Mouse (Mus musculus): Measurements from ENCODE around the gene Smim22. TPM values are rescaled to one million over a fixed set of nuclear protein-coding genes. Genes with fewer than 3 reads are reported as not detected.

Smim22 gene
- total RNA-seq, 2 experiments from 2014 or later = not detected

- no peak for DNase-seq (ENCODE audit: low spot score in 2 of 2)
Measured at GRCm38 (mm10) chr16:5007492-5007891, 404 bp downstream of the Smim22 start.

DNA sequence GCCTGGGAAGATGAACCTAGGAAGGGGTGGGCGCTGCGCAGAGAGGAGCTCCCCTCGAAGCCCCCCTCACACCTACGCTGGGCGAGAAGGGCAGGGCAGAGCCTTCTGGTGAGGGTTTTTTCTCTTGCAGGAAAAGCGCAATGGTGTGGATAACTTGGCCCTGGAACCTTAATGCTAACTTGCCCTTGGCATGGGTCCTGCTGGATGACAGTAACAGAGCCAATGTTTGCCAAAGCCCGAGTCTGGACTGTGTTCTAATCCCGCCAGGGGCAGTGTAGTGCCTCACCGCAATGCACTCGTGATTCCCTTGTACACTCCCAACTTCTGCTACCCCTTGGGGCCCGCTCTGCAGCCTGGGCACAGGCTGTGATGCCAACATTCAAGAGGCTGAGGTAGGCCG, 988 bp downstream of the Smim22 start:
- DNase-seq (ENCODE audit: low spot score in 2 of 2) = no peak

DNA sequence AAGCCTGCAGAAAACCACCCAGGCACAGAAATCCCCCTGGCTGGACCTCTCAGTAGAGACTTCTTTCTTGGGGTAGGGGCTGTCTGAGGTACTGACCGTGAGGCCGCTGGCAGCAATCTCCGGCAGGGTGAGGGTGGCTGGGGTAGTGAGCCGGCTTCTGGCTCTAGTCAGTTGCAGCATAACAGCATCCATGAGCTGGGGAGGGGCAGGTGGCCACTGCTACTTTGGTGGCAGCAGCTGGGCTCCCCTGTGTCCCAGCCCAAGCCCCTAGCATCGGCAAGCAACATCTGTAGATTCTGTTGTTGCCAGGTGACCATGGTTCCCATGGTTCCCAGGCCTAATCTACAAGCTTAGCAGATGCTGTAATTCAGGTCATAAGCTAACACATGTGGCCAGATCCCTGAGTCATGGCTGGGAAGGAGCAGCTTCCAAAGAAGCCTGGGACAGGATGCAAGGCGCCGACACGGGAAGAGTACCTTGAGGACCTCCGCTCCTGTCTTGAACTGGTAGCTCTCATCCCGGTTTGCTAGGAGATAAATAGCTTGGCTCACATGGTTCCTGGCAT, 3.4 kb downstream of the Smim22 start:
- no peak for DNase-seq (ENCODE audit: low spot score in 2 of 2)

DNA sequence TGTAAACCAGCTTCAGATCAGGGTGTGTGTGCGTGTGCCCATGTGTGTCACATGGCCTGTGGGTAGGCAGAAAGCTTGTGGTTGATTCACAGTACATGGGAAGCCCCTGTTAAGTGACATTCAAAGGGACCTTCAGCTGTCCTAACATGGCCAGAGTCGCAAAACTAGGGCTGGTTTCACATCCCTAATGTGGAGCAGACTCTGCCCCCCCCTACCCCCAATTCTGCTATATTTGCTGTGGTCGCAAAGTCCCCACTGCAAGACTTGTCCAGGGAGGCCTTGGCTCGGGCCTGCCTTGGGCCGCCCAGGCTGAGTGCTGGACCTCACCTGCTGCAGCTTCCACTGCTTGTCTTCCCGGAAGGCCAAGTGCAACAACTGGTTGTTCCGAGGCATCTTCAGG, 4.2 kb downstream of the Smim22 start:
- DNase-seq (ENCODE audit: low spot score in 2 of 2) = no peak

GRCm38 (mm10) chr16:5012036-5013005, 5.2 kb downstream of the Smim22 start:
- DNase-seq (ENCODE audit: low spot score in 2 of 2) = peak in 1 of 2 experiments; percentile 41

DNA sequence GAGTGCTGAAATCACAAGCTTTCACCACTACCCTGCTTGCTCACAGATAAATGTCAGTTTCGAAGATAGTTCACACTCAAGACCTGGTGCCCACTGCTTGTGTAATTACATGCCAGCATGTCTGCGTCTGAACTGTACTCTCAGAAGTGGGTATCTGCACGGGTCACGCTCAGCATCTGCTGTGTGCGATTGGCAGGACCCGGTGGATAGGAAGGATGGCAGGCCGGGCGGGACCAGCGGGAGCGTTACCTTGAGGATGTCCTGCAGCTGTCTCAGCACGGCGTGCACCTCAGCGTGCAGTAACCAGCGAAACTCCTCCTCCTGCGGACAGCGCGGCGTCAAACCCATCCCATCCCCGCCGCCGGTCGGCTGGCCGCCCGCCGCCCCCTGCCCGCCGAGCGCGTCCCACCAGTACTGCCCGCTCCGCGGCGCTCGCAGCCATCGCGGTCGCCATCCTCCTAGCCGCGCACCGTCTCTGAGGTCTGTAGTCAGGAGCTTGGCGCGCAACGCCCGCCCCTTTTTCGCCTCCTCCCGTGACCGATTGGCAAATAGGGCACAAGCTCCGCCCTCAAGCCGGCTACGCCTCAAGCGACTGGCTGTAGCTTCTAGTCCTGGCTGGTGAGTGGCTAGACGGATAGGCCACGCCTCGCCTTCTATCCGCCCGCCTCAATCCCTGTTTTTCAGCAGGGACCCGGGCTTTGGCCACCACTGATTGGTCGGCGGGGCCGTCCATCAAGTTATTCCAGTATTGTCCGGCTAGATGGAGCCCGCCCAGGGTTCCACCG, 6.2 kb downstream of the Smim22 start, which contains the start of gene Rogdi:
Gene Rogdi (minus strand): TSS at position 500 of the 785 bp plus-strand sequence.
- peak; percentile 99 for DNase-seq (ENCODE audit: low spot score in 2 of 2)

DNA sequence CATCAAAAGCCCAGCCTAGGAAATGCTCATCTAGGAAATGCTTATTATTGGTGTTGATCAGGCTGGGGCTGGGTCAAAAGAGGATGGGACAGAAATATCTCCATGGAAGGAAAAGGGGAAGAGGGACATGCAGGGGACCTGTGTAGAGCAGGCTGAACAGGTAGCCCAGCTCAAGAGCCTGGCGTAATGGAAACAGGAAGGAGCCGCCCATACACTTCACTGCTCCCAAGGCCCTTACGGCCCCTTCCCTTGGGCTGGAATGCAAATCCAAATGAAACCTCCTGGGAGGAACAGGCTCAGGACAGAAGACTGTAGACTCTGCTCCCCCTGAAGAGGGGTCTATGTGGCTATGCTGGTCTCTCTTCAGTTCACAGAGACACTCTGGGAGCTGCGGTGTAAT, 7.5 kb downstream of the Smim22 start:
- no peak for DNase-seq (ENCODE audit: low spot score in 2 of 2)

GRCm38 (mm10) chr16:5024021-5024420, 16.9 kb downstream of the Smim22 start:
- no peak for DNase-seq (ENCODE audit: low spot score in 2 of 2)

DNA sequence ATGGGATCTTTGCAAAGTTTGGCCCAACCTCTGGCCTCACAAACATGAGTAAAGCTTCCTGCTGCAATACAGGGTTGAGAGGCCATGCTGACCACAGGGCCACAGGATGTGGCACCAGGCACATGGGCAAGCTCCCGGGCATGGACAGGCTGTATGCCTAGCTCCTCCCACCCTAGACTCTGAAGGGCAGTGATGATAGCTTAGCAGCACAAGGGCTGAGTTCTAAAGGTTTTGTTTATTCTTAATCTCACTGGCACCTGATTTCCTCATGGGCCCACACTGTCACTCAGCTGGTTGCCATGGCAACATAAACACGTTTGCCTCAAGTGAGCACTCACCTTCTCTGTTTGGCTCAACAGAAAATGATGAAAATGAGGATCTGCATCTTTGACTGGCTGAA, 22.8 kb downstream of the Smim22 start:
- DNase-seq (ENCODE audit: low spot score in 2 of 2) = no peak

DNA sequence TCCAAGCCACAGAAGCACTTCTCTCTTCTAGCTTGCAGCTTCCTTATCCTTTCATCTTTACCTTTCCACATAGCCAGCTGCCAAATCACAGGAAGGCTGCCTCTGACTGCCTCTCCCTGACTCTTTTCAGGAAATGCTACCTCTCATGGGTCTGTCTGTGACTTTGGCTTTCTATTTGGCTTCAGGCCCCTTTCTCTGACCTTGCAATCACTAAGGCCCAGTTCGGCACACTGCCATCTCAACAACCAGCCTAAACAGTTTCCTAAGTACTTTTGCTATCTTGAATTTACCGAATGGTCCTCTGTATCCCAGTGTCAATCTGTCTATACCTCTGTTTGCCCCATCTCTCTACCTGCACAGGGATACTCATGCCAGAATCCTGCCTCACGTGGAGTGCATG, 28.5 kb downstream of the Smim22 start:
- DNase-seq (ENCODE audit: low spot score in 2 of 2) = no peak

DNA sequence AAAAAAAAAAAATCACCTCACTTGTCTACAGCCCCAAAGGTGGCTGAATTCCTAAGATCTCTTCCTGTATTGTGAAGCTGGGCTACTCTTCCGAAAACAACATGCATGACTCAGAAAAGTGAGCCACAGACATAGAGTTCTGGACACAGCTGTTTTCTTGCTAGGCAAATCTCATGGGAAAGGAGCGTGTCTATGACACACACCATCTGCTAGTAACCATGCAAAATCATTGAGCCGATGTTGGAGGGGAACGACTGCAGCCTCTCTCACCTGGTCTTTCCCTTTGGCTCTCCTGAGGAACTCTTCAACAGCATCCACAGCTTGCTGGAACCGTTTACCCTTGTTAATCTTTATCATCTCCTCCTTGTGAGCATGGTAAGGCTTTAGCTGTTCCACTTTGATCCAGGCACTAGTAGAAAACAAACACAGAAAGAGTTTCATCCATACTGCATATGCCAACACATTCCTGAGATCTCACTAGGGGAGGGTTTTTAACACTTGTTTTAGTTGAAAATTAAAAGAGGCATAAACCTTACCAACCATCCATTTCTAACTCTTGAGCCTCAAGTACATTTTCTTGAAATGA, 29.7 kb downstream of the Smim22 start:
- no peak for DNase-seq (ENCODE audit: low spot score in 2 of 2)

- DNase-seq (ENCODE audit: low spot score in 2 of 2) = no peak
Measured at GRCm38 (mm10) chr16:5045322-5045721, 38.2 kb downstream of the Smim22 start.

DNA sequence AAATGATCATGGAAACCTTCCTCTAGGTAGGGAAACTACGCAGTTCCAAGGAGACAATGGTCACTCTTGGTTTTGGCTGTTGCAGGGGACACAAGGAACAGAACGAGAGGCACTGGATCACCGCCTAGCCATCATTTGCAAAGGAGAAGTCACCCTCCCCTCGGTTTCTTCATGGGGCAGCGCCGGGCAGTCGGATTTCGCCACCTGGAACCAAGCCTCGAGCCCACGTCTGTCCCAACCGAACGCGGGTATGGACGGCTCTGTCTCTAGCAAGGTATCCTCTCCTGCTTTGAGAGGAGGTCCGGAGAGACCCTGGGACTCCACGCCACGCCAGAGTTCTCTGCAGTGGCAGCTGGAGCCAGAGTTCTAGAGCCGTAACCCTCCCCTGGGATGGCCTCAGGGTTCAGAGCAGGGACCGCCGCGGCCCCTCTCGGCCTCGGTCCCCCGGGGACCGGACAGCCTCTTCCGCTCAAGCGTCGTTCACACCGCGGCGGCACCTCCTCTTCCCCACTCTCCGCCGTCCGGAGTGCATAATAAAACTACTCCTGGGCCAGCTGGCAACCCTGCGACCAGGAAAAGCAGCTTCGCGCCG, 42.2 kb downstream of the Smim22 start:
- no peak for DNase-seq (ENCODE audit: low spot score in 2 of 2)

DNA sequence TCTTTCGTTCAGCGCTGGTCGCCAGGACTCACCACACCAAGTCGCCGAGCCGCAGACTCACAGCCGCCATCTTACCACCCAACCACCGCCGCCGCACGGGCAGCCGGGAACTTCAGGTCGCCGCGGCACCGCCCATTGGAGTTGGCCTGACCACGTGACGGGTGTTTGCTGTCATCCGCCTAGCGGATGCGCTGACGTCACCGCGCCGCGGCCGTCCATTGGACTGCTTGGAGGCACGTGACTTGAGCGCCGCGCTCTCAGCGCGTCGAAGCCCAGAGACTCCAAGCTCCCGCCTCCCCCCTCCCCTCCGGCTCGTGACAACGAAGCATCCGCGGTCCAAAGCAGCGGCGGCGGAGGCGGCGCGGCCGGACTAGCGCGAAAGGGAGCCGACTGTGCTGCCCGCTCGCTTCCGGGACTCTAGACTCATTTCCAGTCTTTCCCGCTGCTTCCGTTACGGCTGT, 42.7 kb downstream of the Smim22 start, which contains the start of the genes Glyr1 and Ubn1:
Gene Glyr1 (minus strand): TSS at position 90 of the 461 bp plus-strand sequence.
Gene Ubn1 (plus strand): TSS at position 284 of the 461 bp plus-strand sequence.
- peak; percentile 99 for DNase-seq (ENCODE audit: low spot score in 2 of 2)

DNA sequence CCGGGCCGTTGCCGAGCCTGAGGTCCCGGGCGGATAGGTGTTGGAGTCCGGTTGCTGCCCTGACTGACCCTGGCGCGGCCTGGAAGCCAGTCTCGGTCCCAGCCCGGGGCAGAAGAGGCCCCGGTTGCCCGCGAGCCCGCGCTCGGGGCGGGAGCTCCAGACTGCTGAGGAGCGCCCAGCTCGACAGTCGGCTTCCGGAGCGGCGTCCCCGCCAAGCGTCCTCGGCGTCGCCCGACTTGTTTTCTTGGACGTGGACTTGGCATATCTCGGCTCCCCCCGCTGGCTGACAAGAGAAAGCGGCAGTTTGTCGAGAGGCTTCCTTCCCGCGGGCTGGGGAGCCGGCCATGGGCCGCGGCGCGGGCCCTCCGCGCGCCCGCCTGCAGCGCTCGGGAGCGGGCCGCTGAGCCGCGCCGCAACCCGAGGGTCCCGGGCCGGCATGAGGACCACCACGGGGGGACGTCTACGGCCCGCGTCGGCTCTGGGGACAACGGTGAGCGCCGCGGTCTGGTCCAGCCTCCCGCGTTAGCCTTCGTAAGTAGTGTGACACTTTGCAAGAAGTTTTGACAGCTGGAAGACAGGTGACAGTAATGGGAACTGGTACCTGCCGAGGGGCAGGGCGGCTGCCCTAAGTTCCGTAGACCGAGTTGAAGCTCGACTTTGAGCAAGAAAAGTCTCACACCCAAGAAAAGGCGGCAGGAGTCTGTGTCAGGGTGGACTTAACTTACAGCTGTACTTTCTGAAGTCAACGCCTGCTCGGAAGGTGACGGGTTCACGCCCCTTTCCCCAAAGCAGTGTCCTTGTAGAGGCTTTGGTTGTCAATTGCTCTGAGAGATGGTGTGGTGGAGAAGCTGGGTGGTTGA, 43.4 kb downstream of the Smim22 start:
- DNase-seq (ENCODE audit: low spot score in 2 of 2) = peak; percentile 56 to 76

Measured in layer of hippocampus, adult 18-20 months (tissue).